Mouse (Mus musculus) midbrain, embryonic 12.5 days (tissue): ENCODE data around the gene Svbp. TPM values are rescaled to one million over a fixed set of nuclear protein-coding genes. Genes with fewer than 3 reads are reported as not detected.

Source experiments
- ATAC-seq: fragments of 200-750 bp; cut with Nextera tagmentation; 2 replicates; pipeline ENCODE4 v1.8.0; 2017; ENCODE audit warnings: low read depth, moderate TSS enrichment, moderate library complexity; ENCODE audit not compliant: low FRiP score
- H3K27ac ChIP-seq: fragments of 300-500 bp; sonication (generic); replicated peaks from 2 replicates; pipeline ENCODE4 v1.5.1; 2016; ENCODE audit warnings: mild to moderate bottlenecking
- H3K27me3 ChIP-seq: fragments of 300-500 bp; sonication (generic); 2 replicates; pipeline ENCODE4 v1.6.1; 2016; ENCODE audit warnings: mild to moderate bottlenecking
- H3K36me3 ChIP-seq: fragments of 300-500 bp; sonication (generic); 2 replicates; pipeline ENCODE4 v1.6.1; 2016
- H3K4me1 ChIP-seq: fragments of 300-500 bp; sonication (generic); 2 replicates; pipeline ENCODE4 v1.6.1; 2016
- H3K4me2 ChIP-seq: fragments of 300-500 bp; sonication (generic); replicated peaks from 2 replicates; pipeline ENCODE4 v1.6.1; 2016; ENCODE audit warnings: mild to moderate bottlenecking, moderate library complexity
- H3K4me3 ChIP-seq: fragments of 300-500 bp; sonication (generic); 2 replicates; pipeline ENCODE4 v1.5.1; 2016; ENCODE audit warnings: mild to moderate bottlenecking
- H3K9ac ChIP-seq: fragments of 300-500 bp; sonication (generic); replicated peaks from 2 replicates; pipeline ENCODE4 v1.6.1; 2016; ENCODE audit warnings: mild to moderate bottlenecking, moderate library complexity
- H3K9me3 ChIP-seq: fragments of 300-500 bp; sonication (generic); 2 replicates; pipeline ENCODE4 v1.6.1; 2016; ENCODE audit warnings: mild to moderate bottlenecking
- WGBS: fragments of 180-500 bp; shearing (Covaris S2); methylation state at CpG from one replicate; pipeline ENCODE4 v1.1.7; 2016; 5-methylcytosine and 5-hydroxymethylcytosine counted together
- polyA plus RNA-seq: library from polyadenylated mRNA; unstranded; fragments of >200 nt; fragmentation: Nextera tagmentation; extraction: Ambion mirVana; gene quantifications from 2 replicates; pipeline ENCODE4 v1.2.1, GENCODE M21; 2016

Svbp gene
- polyA plus RNA-seq, 1 experiment from 2014 or later, result 190 TPM

DNA sequence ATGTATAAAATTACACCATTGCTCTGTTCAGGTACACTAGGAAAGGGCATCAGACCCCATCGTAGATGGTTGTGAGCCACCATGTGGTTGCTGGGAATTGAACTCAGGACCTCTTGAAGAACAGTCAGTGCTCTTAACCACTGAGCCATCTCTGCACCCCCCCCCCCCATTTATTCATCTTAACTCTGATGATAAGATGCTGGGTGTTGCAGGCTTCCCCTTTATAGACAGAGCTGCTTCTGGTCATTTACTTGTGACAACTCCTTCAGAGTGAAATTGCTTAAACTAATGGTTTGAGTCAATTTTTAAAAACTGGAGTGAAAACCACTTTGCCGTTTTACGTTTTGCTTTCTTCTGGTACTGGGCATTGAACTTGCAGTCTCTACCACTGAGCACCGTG lies 2.3 kb upstream of the Svbp start:
- Histone ChIP-seq H3K27ac (no peak overlapping the region), H3K36me3 (no peaks in the 10 kb centered on the region), H3K9ac (no peak overlapping the region), H3K4me2 (no peak overlapping the region), H3K27me3 (no peaks in the 10 kb centered on the region; the same call in 1 of the 2 replicates), H3K4me3 (no peak overlapping the region), H3K4me1 (peaks cover 19% of the 10 kb centered on the region), H3K9me3 (no peaks in the 10 kb centered on the region)
- WGBS, result 93% methylated on average over 4 of the region's 4 CpGs
- no peak for ATAC-seq

DNA sequence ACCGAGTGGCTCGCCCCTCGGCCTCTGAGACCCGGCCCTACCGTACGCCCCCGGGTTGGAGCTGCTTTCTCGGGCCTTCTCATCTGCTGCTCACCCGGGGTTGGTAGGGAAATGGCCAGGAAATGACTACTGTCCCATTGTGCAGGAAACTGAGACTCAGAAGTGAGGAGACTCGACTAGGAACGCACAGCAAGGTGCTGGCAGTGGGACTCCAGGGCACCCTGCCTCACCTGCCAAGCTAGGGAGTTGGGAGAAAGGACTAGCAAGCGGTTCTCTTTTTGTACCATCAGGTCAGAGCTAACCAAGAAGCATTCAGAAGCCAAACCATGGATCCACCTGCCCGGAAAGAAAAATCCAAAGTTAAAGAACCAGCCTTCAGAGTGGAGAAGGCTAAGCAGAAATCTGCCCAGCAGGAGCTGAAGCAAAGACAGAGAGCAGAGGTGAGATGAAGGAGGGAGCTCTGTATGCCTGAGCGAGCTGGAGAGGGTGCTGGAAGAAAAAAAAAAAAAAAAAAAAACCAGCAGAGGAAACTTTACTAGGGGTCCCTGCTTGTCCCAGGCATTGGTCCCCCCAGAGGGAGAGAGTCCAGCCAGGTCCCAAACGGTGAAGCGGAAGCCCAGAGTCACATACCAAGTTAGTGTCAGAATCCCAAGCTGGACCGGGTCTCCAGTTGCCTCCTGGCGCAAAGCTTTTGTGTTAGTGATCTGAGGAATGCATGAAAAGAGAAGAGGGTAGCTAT lies 645 bp downstream of the Svbp start:
- Histone ChIP-seq H3K9me3 (no peaks in the 10 kb centered on the region), H3K4me1 (peaks cover 27% of the 10 kb centered on the region), H3K27me3 (no peaks in the 10 kb centered on the region), H3K36me3 (peaks cover 4% of the 10 kb centered on the region), H3K9ac (peak overlapping the region; percentile 85), H3K4me2 (peak overlapping the region; percentile 70), H3K27ac (peak overlapping the region; percentile 69), H3K4me3 (peak overlapping the region; percentile 82)
- 6% methylated on average over 18 of the region's 18 CpGs for WGBS
- ATAC-seq, result peak; percentile 3

DNA sequence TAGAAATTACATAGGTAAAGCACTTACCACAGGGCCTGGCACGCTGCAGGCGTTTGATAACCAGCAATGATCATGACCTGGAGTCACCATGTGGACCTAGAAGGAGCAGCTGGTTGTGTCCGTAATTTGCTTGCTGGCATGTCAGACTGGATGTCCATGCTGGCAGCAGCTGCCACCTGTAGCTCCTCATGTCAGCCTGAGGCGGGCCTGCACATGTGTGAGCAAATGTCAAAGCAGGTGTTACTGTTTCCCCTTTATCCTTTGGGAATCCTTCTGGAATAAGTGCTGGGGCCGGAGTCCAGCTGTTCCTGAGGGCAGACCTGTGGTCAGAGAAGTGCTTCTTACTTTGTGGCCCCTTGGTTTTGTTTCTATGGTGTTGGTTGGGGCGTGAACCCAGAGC lies 3.0 kb downstream of the Svbp start:
- Histone ChIP-seq H3K4me3 (no peak overlapping the region), H3K4me2 (no peak overlapping the region), H3K36me3 (peaks cover 17% of the 10 kb centered on the region), H3K4me1 (peaks cover 27% of the 10 kb centered on the region), H3K27ac (no peak overlapping the region), H3K9me3 (no peaks in the 10 kb centered on the region), H3K9ac (no peak overlapping the region), H3K27me3 (no peaks in the 10 kb centered on the region)
- 82% methylated on average over 6 of the region's 6 CpGs for WGBS
- ATAC-seq, result no peak

DNA sequence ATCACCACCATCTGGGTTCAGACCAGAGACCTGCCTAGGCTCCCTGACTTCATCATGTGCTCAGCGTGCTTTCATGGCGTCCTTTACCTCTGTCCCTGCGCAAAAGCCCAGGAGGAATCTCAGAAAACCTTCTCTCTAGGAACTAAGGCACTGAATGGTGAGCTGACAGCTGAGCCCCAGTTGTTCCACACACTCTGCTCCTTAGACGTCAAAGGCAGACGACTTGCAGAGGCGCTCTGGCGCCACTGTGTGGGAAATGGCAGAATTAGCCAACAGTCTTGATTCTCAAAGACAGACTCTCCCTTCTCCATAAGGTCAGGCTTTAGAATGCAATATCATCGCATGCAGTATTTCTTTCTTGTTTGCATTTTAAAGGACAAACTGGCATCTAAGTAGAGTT lies 9.6 kb downstream of the Svbp start:
- Histone ChIP-seq H3K27ac (no peak overlapping the region), H3K4me2 (no peak overlapping the region), H3K36me3 (peaks cover 17% of the 10 kb centered on the region), H3K4me3 (no peak overlapping the region), H3K9me3 (no peaks in the 10 kb centered on the region), H3K27me3 (no peaks in the 10 kb centered on the region), H3K4me1 (peaks cover 5% of the 10 kb centered on the region; the same call in 1 of the 2 replicates), H3K9ac (no peak overlapping the region)
- WGBS, result 16% methylated on average over 8 of the region's 8 CpGs
- ATAC-seq, result 0 out of 2 replicates have a peak, but pooled peaks have one; percentile 55

DNA sequence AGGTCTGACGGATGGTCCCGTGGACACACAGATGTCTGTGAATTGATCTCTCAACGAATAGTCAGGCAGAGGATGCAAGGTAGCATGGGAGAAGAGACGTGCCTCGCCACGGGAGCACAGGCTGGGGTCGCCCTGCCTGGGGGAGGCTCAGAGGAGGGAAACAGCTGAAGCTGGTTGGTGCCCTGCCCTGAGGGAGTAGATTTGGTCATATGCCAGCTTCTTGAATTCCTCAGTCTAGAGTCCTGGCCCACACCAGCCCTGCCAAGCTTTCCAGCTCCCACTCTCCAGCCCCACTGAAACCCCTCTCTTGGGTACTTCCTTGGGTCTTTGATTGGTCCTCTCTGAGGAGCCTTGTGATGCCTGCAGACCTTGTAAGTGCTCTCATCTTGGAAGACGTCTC lies 21.6 kb downstream of the Svbp start:
- Histone ChIP-seq H3K4me1 (peaks cover 6% of the 10 kb centered on the region; the same call in 1 of the 2 replicates), H3K4me3 (no peak overlapping the region), H3K9me3 (no peaks in the 10 kb centered on the region), H3K27me3 (no peaks in the 10 kb centered on the region), H3K36me3 (no peaks in the 10 kb centered on the region), H3K9ac (no peak overlapping the region), H3K4me2 (no peak overlapping the region), H3K27ac (no peak overlapping the region)
- no peak for ATAC-seq
- 89% methylated on average over 8 of the region's 8 CpGs for WGBS

- ATAC-seq, result no peak
- no peaks in the 10 kb centered on the region for H3K27me3 ChIP-seq
- H3K4me3 ChIP-seq, result no peak within 1 kb of the TSS
- H3K9ac ChIP-seq, result no peak within 1 kb of the TSS
- no peaks in the 10 kb centered on the region for H3K9me3 ChIP-seq
- WGBS, result 11% methylated on average over 11 of the region's 11 CpGs
- no peak within 1 kb of the TSS for H3K4me2 ChIP-seq
- peaks cover 6% of the 10 kb centered on the region; the same call in 1 of the 2 replicates for H3K4me1 ChIP-seq
- H3K27ac ChIP-seq, result no peak within 1 kb of the TSS
- H3K36me3 ChIP-seq, result 0 out of 2 replicates have a peak, but pooled peaks cover 5% of the 10 kb centered on the region
Observed at GRCm38 (mm10) chr4:119218169-119218568, 23.1 kb downstream of the Svbp start, which contains the start of gene Tmem269. Tmem269 (minus strand) TSS chr4:119218217.

DNA sequence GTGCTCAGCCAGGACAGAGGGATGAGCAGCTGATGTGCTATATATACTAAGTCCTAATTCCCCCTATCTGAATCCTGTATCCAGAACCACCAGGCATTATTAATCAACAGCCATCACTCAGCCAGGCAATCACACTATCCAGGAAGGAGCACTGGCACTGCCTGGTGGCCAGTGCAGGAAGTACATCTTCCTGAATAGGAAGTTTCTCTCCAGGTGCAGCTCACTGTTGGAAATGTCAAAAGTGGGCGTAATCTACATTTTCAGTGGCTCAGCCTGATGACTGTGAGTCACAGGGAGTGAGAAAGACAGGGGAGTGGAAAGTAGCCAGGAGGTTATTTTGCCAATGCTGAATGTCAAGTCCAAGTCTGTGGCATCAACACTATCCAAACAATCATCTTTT lies 28.6 kb downstream of the Svbp start:
- Histone ChIP-seq H3K4me3 (no peak overlapping the region), H3K4me2 (no peak overlapping the region), H3K9me3 (no peaks in the 10 kb centered on the region), H3K27ac (no peak overlapping the region), H3K27me3 (no peaks in the 10 kb centered on the region), H3K36me3 (peaks cover 48% of the 10 kb centered on the region), H3K9ac (no peak overlapping the region), H3K4me1 (no peaks in the 10 kb centered on the region)
- 68% methylated on average over 1 of the region's 1 CpGs for WGBS
- ATAC-seq, result peak; percentile 38; the same call in 1 of the 2 replicates

- no peak for ATAC-seq
- WGBS, result 94% methylated on average over 3 of the region's 3 CpGs
- H3K4me2 ChIP-seq, result no peak overlapping the region
- no peak overlapping the region for H3K4me3 ChIP-seq
- H3K4me1 ChIP-seq, result no peaks in the 10 kb centered on the region
- H3K27ac ChIP-seq, result no peak overlapping the region
- H3K9ac ChIP-seq, result no peak overlapping the region
- peaks cover 48% of the 10 kb centered on the region for H3K36me3 ChIP-seq
- H3K27me3 ChIP-seq, result no peaks in the 10 kb centered on the region
- H3K9me3 ChIP-seq, result no peaks in the 10 kb centered on the region
Observed at GRCm38 (mm10) chr4:119224534-119224933, 29.4 kb downstream of the Svbp start.

- H3K36me3 ChIP-seq, result peaks cover 48% of the 10 kb centered on the region
- H3K27ac ChIP-seq, result no peak overlapping the region
- H3K4me1 ChIP-seq, result no peaks in the 10 kb centered on the region
- no peak overlapping the region for H3K9ac ChIP-seq
- 96% methylated on average over 9 of the region's 9 CpGs for WGBS
- H3K9me3 ChIP-seq, result no peaks in the 10 kb centered on the region
- no peak overlapping the region for H3K4me2 ChIP-seq
- no peaks in the 10 kb centered on the region for H3K27me3 ChIP-seq
- no peak overlapping the region for H3K4me3 ChIP-seq
- ATAC-seq, result no peak
Observed at GRCm38 (mm10) chr4:119225719-119226118, 30.6 kb downstream of the Svbp start.

DNA sequence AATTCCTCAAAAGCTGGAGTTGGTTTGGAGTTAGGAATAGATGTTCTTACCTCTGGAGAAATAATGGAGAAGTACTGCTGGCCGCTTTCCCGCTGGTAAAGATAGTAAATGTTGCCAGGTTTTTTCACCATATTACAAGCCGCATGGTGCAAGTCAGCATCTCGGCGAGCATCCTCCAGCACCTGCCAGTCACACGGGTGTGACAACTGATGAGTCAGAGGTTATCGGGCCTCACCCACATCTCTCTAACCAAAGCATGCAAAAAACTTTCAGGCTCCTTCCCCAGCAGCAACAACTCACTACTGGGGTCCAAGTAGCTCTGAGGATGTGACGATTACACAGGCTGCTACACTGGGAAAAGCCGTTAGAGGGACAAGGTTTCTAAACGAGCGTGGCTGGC lies 31.6 kb downstream of the Svbp start:
- H3K9me3 ChIP-seq, result no peaks in the 10 kb centered on the region
- no peak overlapping the region for H3K9ac ChIP-seq
- H3K27me3 ChIP-seq, result no peaks in the 10 kb centered on the region
- no peak overlapping the region for H3K4me2 ChIP-seq
- H3K4me3 ChIP-seq, result no peak overlapping the region
- peaks cover 48% of the 10 kb centered on the region for H3K36me3 ChIP-seq
- no peak overlapping the region for H3K27ac ChIP-seq
- H3K4me1 ChIP-seq, result peaks cover 5% of the 10 kb centered on the region
- 94% methylated on average over 11 of the region's 11 CpGs for WGBS
- no peak for ATAC-seq

- Histone ChIP-seq H3K4me1 (peaks cover 16% of the 10 kb centered on the region), H3K9me3 (no peaks in the 10 kb centered on the region), H3K4me3 (peak within 1 kb of the TSS; percentile 81), H3K27me3 (no peaks in the 10 kb centered on the region), H3K27ac (peak within 1 kb of the TSS; percentile 21; the same call in 1 of the 2 replicates), H3K4me2 (peak within 1 kb of the TSS; percentile 87), H3K9ac (peak within 1 kb of the TSS; percentile 73), H3K36me3 (peaks cover 9% of the 10 kb centered on the region)
- peak; percentile 95 for ATAC-seq
- under 1% methylated on average over 71 of the region's 71 CpGs for WGBS
Observed at GRCm38 (mm10) chr4:119232410-119233255, 37.5 kb downstream of the Svbp start, which contains the start of the genes AU022252 and P3h1. AU022252 (minus strand) TSS chr4:119232712. P3h1 (plus strand) TSS chr4:119232915.
